Mouse (Mus musculus) neural tube, embryonic 12.5 days (tissue): Measurements from ENCODE around the gene Poldip3. TPM values are rescaled to one million over a fixed set of nuclear protein-coding genes. Genes with fewer than 3 reads are reported as not detected.
A peak's percentile ranks its signal among the peaks of the same experiment; 100 is the strongest.
"Not testable (repeated sequence)": the region's sequence is repeated elsewhere in the genome, so short reads cannot be mapped to it uniquely, and the experiment has no call there.

Experiments used
- ATAC-seq: fragments of 200-750 bp; cut with Nextera tagmentation; 2 replicates; pipeline ENCODE4 v1.8.0; 2017; ENCODE audit warnings: low read depth, mild to moderate bottlenecking, moderate TSS enrichment, moderate library complexity; ENCODE audit not compliant: low FRiP score
- H3K27ac ChIP-seq: fragments of 300-500 bp; sonication (generic); 2 replicates; pipeline ENCODE4 v1.5.1; 2016
- H3K27me3 ChIP-seq: fragments of 300-500 bp; sonication (generic); replicated peaks from 2 replicates; pipeline ENCODE4 v1.6.1; 2016; ENCODE audit warnings: mild to moderate bottlenecking
- H3K36me3 ChIP-seq: fragments of 300-500 bp; sonication (generic); 2 replicates; pipeline ENCODE4 v1.6.1; 2016; ENCODE audit warnings: mild to moderate bottlenecking
- H3K4me1 ChIP-seq: fragments of 300-500 bp; sonication (generic); 2 replicates; pipeline ENCODE4 v1.6.1; 2016
- H3K4me2 ChIP-seq: fragments of 300-500 bp; sonication (generic); replicated peaks from 2 replicates; pipeline ENCODE4 v1.6.1; 2016; ENCODE audit warnings: mild to moderate bottlenecking
- H3K4me3 ChIP-seq: fragments of 300-500 bp; sonication (generic); 2 replicates; pipeline ENCODE4 v1.5.1; 2016
- H3K9ac ChIP-seq: fragments of 300-500 bp; sonication (generic); 2 replicates; pipeline ENCODE4 v1.6.1; 2016; ENCODE audit warnings: mild to moderate bottlenecking
- H3K9me3 ChIP-seq: fragments of 300-500 bp; sonication (generic); 2 replicates; pipeline ENCODE4 v1.6.1; 2016; ENCODE audit warnings: mild to moderate bottlenecking
- WGBS: fragments of 180-500 bp; shearing (Covaris S2); methylation state at CpG from one replicate; pipeline ENCODE4 v1.1.7; 2016; 5-methylcytosine and 5-hydroxymethylcytosine counted together
- polyA plus RNA-seq: library from polyadenylated mRNA; unstranded; fragments of >200 nt; fragmentation: Nextera tagmentation; extraction: Ambion mirVana; gene quantifications from 2 replicates; pipeline ENCODE4 v1.2.1, GENCODE M21; 2016

Gene Poldip3
- polyA plus RNA-seq, 1 experiment from 2014 or later, result 160 TPM

DNA sequence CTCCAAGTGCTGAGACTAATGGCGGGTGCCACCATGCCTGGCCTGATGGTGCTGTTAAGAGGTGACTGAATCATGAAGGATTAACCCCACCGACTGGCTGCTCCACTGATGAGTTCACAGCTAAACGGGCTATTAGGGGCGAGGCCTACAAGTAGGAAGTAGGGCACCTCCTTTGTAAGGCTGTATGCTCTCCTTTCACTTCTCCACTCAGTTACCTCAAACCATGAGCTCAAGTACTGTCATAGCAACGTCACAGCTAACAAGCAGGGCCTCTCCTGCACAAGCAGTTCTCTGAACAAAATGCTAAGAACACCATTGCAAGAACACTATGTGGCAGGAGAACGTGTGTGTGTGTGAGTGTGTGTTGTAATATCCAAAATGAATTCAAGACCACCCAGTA is 3.6 kb downstream of the Poldip3 start:
- no peaks in the 10 kb centered on the region for H3K27me3 ChIP-seq
- H3K4me1 ChIP-seq, result peaks cover 25% of the 10 kb centered on the region
- 92% methylated on average over 6 of the region's 6 CpGs for WGBS
- H3K9me3 ChIP-seq, result no peaks in the 10 kb centered on the region
- H3K36me3 ChIP-seq, result peaks cover 29% of the 10 kb centered on the region
- no peak overlapping the region for H3K27ac ChIP-seq
- H3K4me2 ChIP-seq, result no peak overlapping the region
- no peak overlapping the region for H3K4me3 ChIP-seq
- no peak overlapping the region for H3K9ac ChIP-seq
- no peak for ATAC-seq

DNA sequence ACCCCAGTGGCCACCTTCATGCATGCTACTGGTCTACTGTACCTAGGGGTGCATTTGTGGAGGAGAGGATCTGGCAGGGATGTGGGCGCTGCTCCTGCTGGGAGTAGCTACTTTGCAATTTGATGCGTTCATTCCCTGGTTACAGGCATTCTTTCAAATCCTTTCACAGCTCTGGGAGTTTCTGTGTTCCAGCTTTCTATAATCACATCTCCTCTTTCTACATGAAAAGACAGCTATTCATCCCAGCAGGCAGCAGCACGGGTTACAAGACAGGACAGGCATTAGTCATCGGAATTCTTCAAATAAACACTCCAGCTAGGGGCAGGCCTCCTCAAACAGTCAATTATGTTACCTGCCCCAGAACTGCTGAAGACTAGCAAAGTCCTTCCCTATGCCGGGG is 6.3 kb downstream of the Poldip3 start:
- no peak overlapping the region for H3K4me3 ChIP-seq
- no peak overlapping the region for H3K9ac ChIP-seq
- peaks cover 37% of the 10 kb centered on the region for H3K36me3 ChIP-seq
- 55% methylated on average over 5 of the region's 5 CpGs for WGBS
- no peak overlapping the region for H3K27ac ChIP-seq
- no peak overlapping the region for H3K4me2 ChIP-seq
- H3K9me3 ChIP-seq, result no peaks in the 10 kb centered on the region
- peaks cover 20% of the 10 kb centered on the region for H3K4me1 ChIP-seq
- ATAC-seq, result no peak
- H3K27me3 ChIP-seq, result no peaks in the 10 kb centered on the region

DNA sequence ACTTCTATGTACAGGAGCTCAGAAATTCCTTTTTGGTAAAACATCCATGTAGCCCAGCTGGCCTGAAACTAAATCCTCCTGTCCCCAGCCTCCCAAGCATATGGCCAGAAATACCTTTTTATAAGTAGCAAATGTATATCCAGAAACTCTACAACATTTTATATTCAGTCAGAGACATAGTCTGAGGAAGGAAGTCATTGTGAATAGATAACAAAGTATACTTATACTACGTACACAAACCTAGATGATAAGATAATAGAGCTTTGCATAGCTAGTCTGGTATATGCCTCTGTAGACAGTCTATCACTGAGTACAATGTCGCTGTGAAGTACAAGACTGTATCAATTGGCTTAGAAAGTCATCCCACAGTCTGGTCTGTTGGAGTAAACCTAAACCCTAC is 13.5 kb downstream of the Poldip3 start:
- WGBS, result over 99% methylated on average over 2 of the region's 2 CpGs
- H3K27me3 ChIP-seq, result no peaks in the 10 kb centered on the region
- peaks cover 69% of the 10 kb centered on the region for H3K36me3 ChIP-seq
- ATAC-seq, result no peak
- H3K9ac ChIP-seq, result no peak overlapping the region
- no peak overlapping the region for H3K4me2 ChIP-seq
- no peak overlapping the region for H3K27ac ChIP-seq
- H3K4me3 ChIP-seq, result no peak overlapping the region
- no peaks in the 10 kb centered on the region for H3K4me1 ChIP-seq
- no peaks in the 10 kb centered on the region for H3K9me3 ChIP-seq

DNA sequence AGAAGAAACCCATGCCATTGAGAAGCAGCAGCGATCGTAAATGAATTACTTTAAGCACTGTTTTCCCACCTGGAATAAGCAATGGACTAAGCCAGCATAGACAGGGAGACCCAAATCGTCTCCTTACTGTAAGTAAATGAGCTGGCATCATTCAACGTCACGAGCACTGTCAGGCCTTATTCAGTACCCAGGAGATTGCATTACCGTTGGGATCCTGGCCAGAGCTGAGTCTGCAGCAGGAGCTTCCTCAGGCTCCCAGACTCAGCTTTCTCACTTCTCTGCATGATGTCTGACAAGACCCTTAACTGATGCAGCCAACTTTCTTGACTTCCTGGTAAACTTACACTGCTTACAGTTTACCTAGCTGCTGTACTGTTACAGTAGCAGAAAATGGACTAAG is 14.5 kb downstream of the Poldip3 start:
- Histone ChIP-seq H3K9me3 (no peaks in the 10 kb centered on the region), H3K4me2 (no peak overlapping the region), H3K4me3 (no peak overlapping the region), H3K27ac (no peak overlapping the region), H3K36me3 (peaks cover 77% of the 10 kb centered on the region), H3K9ac (no peak overlapping the region), H3K27me3 (no peaks in the 10 kb centered on the region), H3K4me1 (no peaks in the 10 kb centered on the region)
- WGBS, result 92% methylated on average over 6 of the region's 6 CpGs
- no peak for ATAC-seq

DNA sequence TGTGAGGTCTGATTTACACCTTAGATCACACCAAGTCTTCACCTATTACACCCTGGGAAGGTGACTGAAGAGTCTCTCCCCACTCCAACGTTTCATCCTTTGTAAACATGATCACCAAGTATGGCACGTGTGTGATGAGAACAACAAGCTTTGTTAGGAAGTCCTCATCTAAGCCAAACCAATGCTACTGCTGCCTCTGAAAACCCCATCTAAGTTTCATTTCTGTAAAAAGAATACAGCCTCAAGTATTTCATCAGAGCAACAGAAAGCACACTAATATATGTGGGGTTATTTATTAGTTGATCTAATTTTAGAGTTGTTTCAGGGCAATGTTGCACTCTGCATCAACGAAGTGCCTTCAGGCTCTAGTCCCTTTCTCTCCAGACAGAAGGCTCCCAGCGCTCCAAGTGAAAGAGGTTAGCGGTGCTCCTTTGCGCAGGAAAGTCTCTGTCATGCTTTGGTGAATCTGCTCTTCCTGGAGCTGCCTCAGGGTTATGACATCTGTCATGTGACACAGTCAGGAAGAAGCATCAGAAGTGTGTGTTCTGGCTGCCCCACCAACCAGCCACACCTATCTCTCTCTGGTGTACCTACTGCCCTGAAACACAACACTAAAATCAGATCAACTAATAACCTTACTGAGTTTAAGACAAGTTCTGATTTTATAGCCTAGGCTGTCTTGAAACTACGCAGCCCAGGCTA is 19.5 kb downstream of the Poldip3 start:
- H3K9ac ChIP-seq, result no peak overlapping the region
- no peak for ATAC-seq
- H3K4me3 ChIP-seq, result no peak overlapping the region
- H3K27ac ChIP-seq, result no peak overlapping the region
- no peaks in the 10 kb centered on the region for H3K9me3 ChIP-seq
- no peaks in the 10 kb centered on the region for H3K27me3 ChIP-seq
- H3K4me2 ChIP-seq, result no peak overlapping the region
- 88% methylated on average over 7 of the region's 7 CpGs for WGBS
- 0 out of 2 replicates have a peak, but pooled peaks cover 3% of the 10 kb centered on the region for H3K4me1 ChIP-seq
- H3K36me3 ChIP-seq, result peaks cover 93% of the 10 kb centered on the region

DNA sequence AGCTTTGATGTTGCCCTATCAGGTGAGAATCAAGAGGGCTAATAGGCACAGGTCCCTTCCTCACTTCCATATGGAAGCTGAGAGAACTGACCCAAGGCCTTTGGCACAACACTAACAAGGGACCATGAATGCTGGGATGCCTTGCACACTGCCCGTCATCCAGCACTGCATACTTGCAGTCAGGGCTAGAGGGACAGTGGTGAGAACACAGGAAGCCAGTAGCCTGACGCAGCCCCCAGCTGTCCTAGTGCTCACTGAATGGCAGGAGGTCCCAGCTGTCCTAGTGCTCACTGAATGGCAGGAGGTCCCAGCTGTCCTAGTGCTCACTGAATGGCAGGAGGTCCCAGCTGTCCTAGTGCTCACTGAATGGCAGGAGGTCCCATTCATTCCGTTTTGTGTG is 22.1 kb downstream of the Poldip3 start:
- H3K9me3 ChIP-seq, H3K4me3 ChIP-seq, H3K9ac ChIP-seq, H3K4me1 ChIP-seq, H3K4me2 ChIP-seq, H3K27ac ChIP-seq, H3K27me3 ChIP-seq: not testable (repeated sequence)
- ATAC-seq, result peak; percentile 36; the same call in 1 of the 2 replicates
- peaks cover 67% of the 10 kb centered on the region for H3K36me3 ChIP-seq
- WGBS, result 44% methylated on average over 3 of the region's 3 CpGs

DNA sequence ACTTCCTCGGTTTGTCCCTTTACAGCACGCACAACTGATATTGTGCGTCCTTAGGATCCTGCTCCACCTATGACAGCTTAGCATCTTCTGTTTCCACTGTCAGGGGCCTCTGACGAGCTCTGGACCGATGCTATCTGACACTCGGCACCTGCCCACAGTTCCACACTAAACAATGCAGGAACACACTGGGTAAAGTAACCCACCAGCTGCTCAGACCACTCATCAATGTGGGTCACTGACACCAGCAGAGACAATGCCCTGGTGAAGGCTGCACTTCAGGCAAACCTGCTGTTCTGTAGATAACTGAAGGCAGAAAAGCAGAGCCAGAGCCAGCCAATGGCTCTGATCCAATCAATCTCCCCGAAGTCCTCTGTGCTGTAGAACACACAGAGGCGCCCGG is 22.6 kb downstream of the Poldip3 start:
- ATAC-seq, result no peak
- Histone ChIP-seq H3K36me3 (peaks cover 62% of the 10 kb centered on the region), H3K9ac (no peak overlapping the region), H3K4me2 (no peak overlapping the region), H3K9me3 (no peaks in the 10 kb centered on the region), H3K4me1 (peaks cover 6% of the 10 kb centered on the region), H3K27me3 (no peaks in the 10 kb centered on the region), H3K27ac (no peak overlapping the region), H3K4me3 (no peak overlapping the region)
- 91% methylated on average over 9 of the region's 9 CpGs for WGBS

DNA sequence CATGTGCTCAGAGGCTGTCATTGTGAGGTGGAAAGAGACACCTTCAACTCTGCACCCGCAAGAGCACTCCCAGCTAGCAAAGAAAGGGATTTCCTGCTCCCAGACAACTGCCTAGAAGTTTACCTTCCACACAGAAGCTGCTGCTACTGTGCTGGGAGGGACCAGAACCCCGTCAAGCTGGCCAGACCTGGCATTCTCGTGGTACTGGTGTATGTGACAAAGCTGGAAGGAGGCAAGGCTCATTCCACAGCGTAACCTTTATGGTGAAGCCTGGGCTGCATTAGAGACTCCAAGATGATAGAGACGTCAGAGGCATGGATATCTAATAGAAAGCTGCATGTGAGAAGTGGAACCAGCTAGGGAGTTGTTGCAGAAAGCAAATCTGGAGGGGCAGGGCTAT is 24.6 kb downstream of the Poldip3 start:
- Histone ChIP-seq H3K27me3 (no peaks in the 10 kb centered on the region), H3K36me3 (peaks cover 49% of the 10 kb centered on the region), H3K4me1 (peaks cover 8% of the 10 kb centered on the region), H3K27ac (no peak overlapping the region), H3K4me3 (no peak overlapping the region), H3K9me3 (no peaks in the 10 kb centered on the region), H3K4me2 (no peak overlapping the region), H3K9ac (no peak overlapping the region)
- no peak for ATAC-seq
- 68% methylated on average over 5 of the region's 5 CpGs for WGBS

DNA sequence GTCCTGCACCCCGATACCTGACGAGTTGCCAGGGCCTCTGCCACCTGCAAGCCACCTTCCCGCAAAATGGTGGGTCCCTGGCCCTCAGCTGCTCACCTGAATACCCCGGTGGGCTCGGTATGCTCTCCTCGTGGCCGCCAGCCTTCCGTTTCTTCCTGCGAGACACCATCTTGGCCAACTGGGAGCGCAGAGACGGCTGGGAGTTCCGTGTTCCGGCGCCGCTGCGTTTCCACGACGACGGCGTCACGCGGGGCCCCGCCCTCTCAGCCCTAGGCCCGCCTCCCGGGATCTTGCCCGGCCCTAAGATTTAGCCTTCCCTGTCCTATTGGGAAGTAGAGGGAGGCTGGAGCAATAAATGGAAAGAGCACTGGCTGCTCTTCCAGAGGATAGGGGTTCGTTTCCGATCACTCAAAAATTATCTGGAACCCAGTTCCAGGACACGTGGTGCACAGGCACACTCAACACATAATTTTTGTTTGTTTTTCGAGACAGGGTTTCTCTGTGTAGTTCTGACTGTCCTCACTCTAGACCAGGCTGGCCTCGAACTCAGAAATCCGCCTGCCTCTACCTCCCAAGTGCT is 26.5 kb downstream of the Poldip3 start, which contains the start of gene Rrp7a:
TSS of gene Rrp7a (minus strand) at position 236 of the 580 bp plus-strand sequence.
- peak within 1 kb of the TSS; percentile 86 for H3K4me2 ChIP-seq
- peak; percentile 86 for ATAC-seq
- WGBS, result 11% methylated on average over 32 of the region's 32 CpGs
- peaks cover 46% of the 10 kb centered on the region for H3K36me3 ChIP-seq
- peak within 1 kb of the TSS; percentile 33 for H3K27ac ChIP-seq
- peak within 1 kb of the TSS; percentile 75 for H3K9ac ChIP-seq
- no peaks in the 10 kb centered on the region for H3K9me3 ChIP-seq
- no peaks in the 10 kb centered on the region for H3K27me3 ChIP-seq
- peak within 1 kb of the TSS; percentile 77 for H3K4me3 ChIP-seq
- H3K4me1 ChIP-seq, result peaks cover 8% of the 10 kb centered on the region

DNA sequence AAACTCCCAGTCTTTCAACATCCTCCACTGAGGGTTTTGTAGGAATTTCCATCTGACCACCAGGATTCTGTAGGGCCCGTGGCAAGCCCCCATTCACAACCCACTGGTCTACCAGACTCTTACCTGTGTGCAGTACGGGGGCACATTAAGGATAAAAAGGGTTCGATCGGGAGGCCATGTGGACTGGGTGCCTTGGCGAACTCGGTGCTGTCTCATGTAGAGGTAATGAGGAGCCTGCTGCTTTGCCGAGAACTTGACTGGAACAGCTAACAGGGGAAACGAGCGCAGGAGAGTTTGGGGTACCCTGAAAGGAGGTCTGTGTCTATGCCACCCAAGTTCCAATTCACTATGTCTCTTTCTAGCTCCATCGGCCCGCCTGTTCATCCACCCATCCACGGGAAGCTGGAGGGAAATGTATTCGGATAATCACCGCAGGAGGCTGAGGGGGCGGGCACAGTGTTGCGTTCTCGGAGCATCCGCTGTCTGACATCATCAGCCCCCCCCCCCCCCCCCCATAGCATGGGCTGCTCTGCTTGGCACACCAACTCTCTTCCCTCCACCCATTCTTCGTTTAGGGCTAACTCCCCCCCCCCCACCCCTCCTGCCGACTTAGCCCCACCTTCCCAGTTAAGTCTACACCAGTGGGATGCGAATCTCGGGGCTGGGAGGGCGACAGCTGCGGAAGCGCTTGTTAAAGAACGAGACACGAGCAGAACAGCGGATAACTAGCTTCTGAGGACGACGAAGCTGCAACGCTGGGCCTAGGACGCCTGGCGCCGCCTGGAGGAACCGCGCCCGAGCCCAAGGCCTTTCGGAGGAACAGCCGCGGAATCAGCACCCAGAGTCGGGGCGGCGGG is 27.2 kb downstream of the Poldip3 start:
- Histone ChIP-seq H3K27me3 (no peaks in the 10 kb centered on the region), H3K9me3 (no peaks in the 10 kb centered on the region), H3K4me1 (peaks cover 7% of the 10 kb centered on the region), H3K36me3 (peaks cover 46% of the 10 kb centered on the region), H3K4me3 (peak overlapping the region; percentile 77), H3K4me2 (peak overlapping the region; percentile 86), H3K9ac (peak overlapping the region; percentile 75), H3K27ac (peak overlapping the region; percentile 33)
- ATAC-seq, result peak; percentile 66
- 4% methylated on average over 41 of the region's 43 CpGs for WGBS

DNA sequence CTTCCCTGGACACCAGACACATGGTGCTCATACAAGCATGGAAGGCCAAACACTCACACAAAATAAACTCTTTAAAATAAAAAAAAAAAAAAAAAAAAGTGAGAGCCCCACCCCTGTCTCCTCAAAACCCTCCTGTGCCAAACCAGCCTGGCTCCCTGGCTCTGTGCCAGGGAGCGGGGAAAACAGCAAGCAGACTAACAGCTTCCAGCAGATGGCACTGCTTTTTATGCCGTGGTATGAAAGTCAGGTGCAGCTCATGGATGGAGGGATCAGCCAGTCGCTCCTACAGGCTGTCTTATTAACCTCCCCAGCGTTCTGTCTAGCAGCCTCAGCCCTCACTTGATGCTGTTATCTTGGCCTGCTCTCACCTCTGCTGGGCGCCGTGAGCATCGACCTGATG is 30.8 kb downstream of the Poldip3 start:
- Histone ChIP-seq H3K9ac (no peak overlapping the region), H3K4me3 (no peak overlapping the region), H3K27ac (no peak overlapping the region), H3K9me3 (no peaks in the 10 kb centered on the region), H3K4me2 (no peak overlapping the region), H3K4me1 (peaks cover 14% of the 10 kb centered on the region), H3K27me3 (no peaks in the 10 kb centered on the region), H3K36me3 (peaks cover 53% of the 10 kb centered on the region)
- no peak for ATAC-seq
- WGBS, result 74% methylated on average over 7 of the region's 7 CpGs

DNA sequence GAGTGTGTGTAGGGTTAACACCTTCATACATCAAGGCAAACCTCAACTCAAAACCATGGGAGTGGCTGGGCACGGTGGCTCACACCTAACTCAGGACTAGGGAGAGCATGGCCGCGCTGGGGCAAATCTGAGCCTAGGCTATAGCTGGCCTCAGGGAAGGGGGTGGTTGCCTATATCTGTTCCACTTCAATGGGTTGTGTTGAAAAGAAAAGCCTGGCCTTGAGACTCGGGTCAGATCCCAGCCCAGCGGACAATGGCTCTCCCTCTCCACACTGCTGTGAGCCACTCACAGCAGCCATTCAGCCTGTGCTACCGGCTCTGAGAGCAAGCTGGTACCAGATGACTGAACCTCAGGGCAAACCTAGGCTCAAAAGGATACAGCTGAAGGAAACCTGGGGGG is 34.1 kb downstream of the Poldip3 start:
- Histone ChIP-seq H3K4me1 (peaks cover 17% of the 10 kb centered on the region), H3K4me2 (no peak overlapping the region), H3K27me3 (no peaks in the 10 kb centered on the region), H3K9ac (no peak overlapping the region), H3K27ac (no peak overlapping the region), H3K4me3 (no peak overlapping the region), H3K36me3 (peaks cover 51% of the 10 kb centered on the region), H3K9me3 (no peaks in the 10 kb centered on the region)
- no peak for ATAC-seq
- WGBS, result 42% methylated on average over 6 of the region's 6 CpGs
